In genomic region chr10:60026759-60027395, GRCm38 (mm10) we compare ENCODE assay signal across 11 mouse cellular contexts. TPM values are rescaled to one million over a fixed set of nuclear protein-coding genes. Genes with fewer than 3 reads are reported as not detected.
DNase-seq lines count a peak whose midpoint lies in the region; ATAC-seq and TF ChIP-seq lines count a peak whose summit lies in the region.
"Had no signal": no experiment of that assay in that cellular context is flagged by ENCODE, and none has a peak within 500 bp of the region (broad histone marks: within the 10 kb centered on the region; RNA-seq: fewer than 3 reads in every experiment).

No protein-coding gene starts in this region.

- H3K9ac ChIP-seq in midbrain, postnatal 0 days (replicated peaks; ENCODE audit: low read length, poor library complexity, severe bottlenecking), result no peak overlapping the region
- 0 out of 2 replicates have a peak overlapping the region, but pooled peaks have one; percentile 13 for H3K9ac ChIP-seq in limb, embryonic 12.5 days (replicated peaks)
- 0 out of 2 replicates have a peak overlapping the region, but pooled peaks have one; percentile 14 for H3K9ac ChIP-seq in stomach, embryonic 16.5 days (ENCODE audit: low read length)
- H3K9ac ChIP-seq: liver, postnatal 0 days had no signal

- WGBS in midbrain, embryonic 10.5 days, result 52% methylated on average over 13 of the region's 13 CpGs
- WGBS in midbrain, postnatal 0 days, result 43% methylated on average over 13 of the region's 13 CpGs
- WGBS in limb, embryonic 12.5 days, result 35% methylated on average over 13 of the region's 13 CpGs
- 42% methylated on average over 13 of the region's 13 CpGs for WGBS in stomach, embryonic 16.5 days

- peaks cover 4% of the 10 kb centered on the region for H3K36me3 ChIP-seq in midbrain, embryonic 10.5 days
- H3K36me3 ChIP-seq in midbrain, postnatal 0 days (ENCODE audit: insufficient read depth, low read length), result no peaks in the 10 kb centered on the region
- H3K36me3 ChIP-seq in limb, embryonic 12.5 days, result peaks cover 8% of the 10 kb centered on the region
- no peaks in the 10 kb centered on the region for H3K36me3 ChIP-seq in stomach, embryonic 16.5 days (ENCODE audit: control insufficient read depth, insufficient read depth, low read length)

- no peaks in the 10 kb centered on the region for H3K9me3 ChIP-seq in midbrain, embryonic 10.5 days (replicated peaks)
- H3K9me3 ChIP-seq in midbrain, postnatal 0 days (ENCODE audit: low read length), result no peaks in the 10 kb centered on the region
- H3K9me3 ChIP-seq in limb, embryonic 12.5 days, result no peaks in the 10 kb centered on the region
- H3K9me3 ChIP-seq in stomach, embryonic 16.5 days (replicated peaks; ENCODE audit: control insufficient read depth, low read length), result no peaks in the 10 kb centered on the region

- H3K27me3 ChIP-seq in midbrain, embryonic 10.5 days (ENCODE audit: low read depth, poor library complexity, severe bottlenecking), result no peaks in the 10 kb centered on the region
- H3K27me3 ChIP-seq in midbrain, postnatal 0 days (ENCODE audit: insufficient read depth, low read length), result no peaks in the 10 kb centered on the region
- no peaks in the 10 kb centered on the region for H3K27me3 ChIP-seq in limb, embryonic 12.5 days
- H3K27me3 ChIP-seq in stomach, embryonic 16.5 days (ENCODE audit: control insufficient read depth, insufficient read depth, low read length), result no peaks in the 10 kb centered on the region

- intact Hi-C loops in gastrocnemius, postnatal 14 days (cut with DNase I; ENCODE audit: low total_unique reads), result no loop called here
- intact Hi-C loops in heart, postnatal 10 days (cut with DNase I), result no loop called here

- H3K27ac ChIP-seq in midbrain, embryonic 10.5 days (replicated peaks), result peak overlapping the region; percentile 42; the same call in 1 of the 2 replicates
- H3K27ac ChIP-seq in midbrain, postnatal 0 days (ENCODE audit: low read depth, low read length), result no peak overlapping the region
- H3K27ac ChIP-seq in limb, embryonic 12.5 days, result peak overlapping the region; percentile 86
- peak overlapping the region; percentile 68 for H3K27ac ChIP-seq in stomach, embryonic 16.5 days (ENCODE audit: low read length)

- no peak for TF ChIP-seq CTCF in midbrain, postnatal 0 days (IDR thresholded peaks at IDR 0.05)

- no peak overlapping the region for H3K4me2 ChIP-seq in midbrain, postnatal 0 days (ENCODE audit: low read depth, low read length, poor library complexity, severe bottlenecking)
- H3K4me2 ChIP-seq in limb, embryonic 12.5 days, result peak overlapping the region; percentile 40
- H3K4me2 ChIP-seq in stomach, embryonic 16.5 days (ENCODE audit: low read depth, low read length), result peak overlapping the region; percentile 3; the same call in 1 of the 2 replicates

- no peak overlapping the region for H3K4me3 ChIP-seq in midbrain, embryonic 10.5 days
- no peak overlapping the region for H3K4me3 ChIP-seq in midbrain, postnatal 0 days (ENCODE audit: low read depth, low read length)
- H3K4me3 ChIP-seq in limb, embryonic 12.5 days (replicated peaks), result no peak overlapping the region
- H3K4me3 ChIP-seq in stomach, embryonic 16.5 days (replicated peaks; ENCODE audit: low read length), result no peak overlapping the region

- peak; percentile 48; the same call in 1 of the 2 replicates for ATAC-seq in frontal cortex, adult (ENCODE audit: low TSS enrichment)
- ATAC-seq in midbrain, postnatal 0 days (ENCODE audit: low FRiP score), result no peak
- no peak for ATAC-seq in limb, embryonic 12.5 days (ENCODE audit: insufficient number of reproducible peaks, insufficient read depth, low FRiP score, low TSS enrichment, low read depth)
- no peak for ATAC-seq in stomach, embryonic 16.5 days (ENCODE audit: insufficient read depth, low FRiP score)
- ATAC-seq: liver, postnatal 0 days had no signal

- peaks cover 27% of the 10 kb centered on the region for H3K4me1 ChIP-seq in midbrain, embryonic 10.5 days
- peaks cover 15% of the 10 kb centered on the region for H3K4me1 ChIP-seq in midbrain, postnatal 0 days (ENCODE audit: insufficient read depth, low read length)
- H3K4me1 ChIP-seq in limb, embryonic 12.5 days (replicated peaks), result peaks cover 40% of the 10 kb centered on the region
- peaks cover 28% of the 10 kb centered on the region for H3K4me1 ChIP-seq in stomach, embryonic 16.5 days (ENCODE audit: control insufficient read depth, insufficient read depth, low read length)

- DNase-seq in frontal cortex, postnatal 36 days (ENCODE audit: low spot score in 2 of 2), result no peak
- no peak for DNase-seq in midbrain, embryonic 10.5 days (ENCODE audit: low spot score)
- no peak for DNase-seq in midbrain, postnatal 0 days (ENCODE audit: low spot score)
- no peak for DNase-seq in gastrocnemius, postnatal 14 days
- DNase-seq in heart, postnatal 10 days, result no peak
- DNase-seq: adrenal gland, postnatal 14 days; cerebellum, postnatal 10 days; liver, postnatal 0 days had no signal

RNA-seq across cellular contexts. Expression of gene Anapc16, which starts 23.9 kb away (rescaled TPM):
- 111 and 113 TPM in 2 replicates for polyA plus RNA-seq in midbrain, embryonic 10.5 days (2016; fragmentation: Nextera tagmentation; extraction: Ambion mirVana)
- total RNA-seq in midbrain, postnatal 0 days (2014; rRNA removed), result 56.9 and 57.4 TPM in 2 replicates
- polyA plus RNA-seq in midbrain, postnatal 0 days (2015; fragmentation: Nextera tagmentation; extraction: Ambion mirVana), result 109 and 118 TPM in 2 replicates
- 126 and 132 TPM in 2 replicates for polyA plus RNA-seq in limb, embryonic 12.5 days (2016; fragmentation: Nextera tagmentation; extraction: Ambion mirVana)
- 75.6 and 90.7 TPM in 2 replicates for polyA plus RNA-seq in stomach, embryonic 16.5 days (2015; fragmentation: Nextera tagmentation; extraction: Ambion mirVana)
- 10 to 100 TPM; 35.6 to 47.3 TPM for total RNA-seq in gastrocnemius, postnatal 14 days (2021)
- 10 to 100 TPM; 73.8 to 83.7 TPM for total RNA-seq in heart, postnatal 10 days (2021)

RNA-seq across cellular contexts. Expression of gene Ascc1, which starts 24.3 kb away (rescaled TPM):
- polyA plus RNA-seq in midbrain, embryonic 10.5 days (2016; fragmentation: Nextera tagmentation; extraction: Ambion mirVana), result 34.4 and 35.5 TPM in 2 replicates
- 12.3 and 13.5 TPM in 2 replicates for total RNA-seq in midbrain, postnatal 0 days (2014; rRNA removed)
- 50.1 TPM in 2 replicates for polyA plus RNA-seq in midbrain, postnatal 0 days (2015; fragmentation: Nextera tagmentation; extraction: Ambion mirVana)
- polyA plus RNA-seq in limb, embryonic 12.5 days (2016; fragmentation: Nextera tagmentation; extraction: Ambion mirVana), result 44.2 and 46.7 TPM in 2 replicates
- 45.2 and 46.2 TPM in 2 replicates for polyA plus RNA-seq in stomach, embryonic 16.5 days (2015; fragmentation: Nextera tagmentation; extraction: Ambion mirVana)
- 10 to 100 TPM; 11.2 to 13.2 TPM for total RNA-seq in gastrocnemius, postnatal 14 days (2021)
- total RNA-seq in heart, postnatal 10 days (2021), result 10 to 100 TPM; 20.8 to 22.8 TPM
